Comparison of ENCODE assay signal across 21 mouse cellular contexts in genomic region chr7:78144849-78145248, GRCm38 (mm10).
"Had no signal": no experiment of that assay in that cellular context is flagged by ENCODE, and none has a peak within 500 bp of the region (broad histone marks: within the 10 kb centered on the region; RNA-seq: fewer than 3 reads in every experiment).

No protein-coding gene starts in this region.

- H3K27ac ChIP-seq: limb, embryonic 12.5 days; limb, embryonic 15.5 days; liver, embryonic 14.5 days; macrophage; midbrain, embryonic 12.5 days; neural tube, embryonic 13.5 days; stomach, postnatal 0 days had no signal

- ATAC-seq: liver, postnatal 0 days; lung, postnatal 0 days had no signal

- H3K4me2 ChIP-seq: limb, embryonic 12.5 days; limb, embryonic 15.5 days; liver, embryonic 11.5 days; lung, embryonic 14.5 days; midbrain, embryonic 12.5 days; neural tube, embryonic 13.5 days had no signal

- H3K9ac ChIP-seq: limb, embryonic 12.5 days; limb, embryonic 15.5 days; liver, embryonic 14.5 days; liver, postnatal 0 days; lung, embryonic 14.5 days; midbrain, embryonic 12.5 days; neural tube, embryonic 13.5 days had no signal

- H3K4me3 ChIP-seq: limb, embryonic 12.5 days; limb, embryonic 15.5 days; midbrain, embryonic 12.5 days; neural tube, embryonic 13.5 days had no signal

- H3K36me3 ChIP-seq: limb, embryonic 12.5 days; limb, embryonic 15.5 days; midbrain, embryonic 12.5 days; neural tube, embryonic 13.5 days had no signal

- H3K9me3 ChIP-seq: limb, embryonic 12.5 days; limb, embryonic 15.5 days; midbrain, embryonic 12.5 days; neural tube, embryonic 13.5 days had no signal

- H3K4me1 ChIP-seq: limb, embryonic 12.5 days; limb, embryonic 15.5 days; midbrain, embryonic 12.5 days; neural tube, embryonic 13.5 days had no signal

- DNase-seq: kidney, adult 9 months; kidney, postnatal 14 days; kidney, postnatal 4 days; left cerebral cortex, postnatal 4 days; liver, postnatal 0 days; lung, embryonic 14.5 days; right cerebral cortex, adult 18-20 months; right cerebral cortex, postnatal 14 days; right cerebral cortex, postnatal 4 days; thymus, adult 2 months; thymus, postnatal 14 days; thymus, postnatal 4 days had no signal

- H3K27me3 ChIP-seq: limb, embryonic 12.5 days; limb, embryonic 15.5 days; midbrain, embryonic 12.5 days; neural tube, embryonic 13.5 days had no signal
